Mouse (Mus musculus) small intestine, adult 2 months (tissue): ENCODE measurements around the gene Zfp282. TPM values are rescaled to one million over a fixed set of nuclear protein-coding genes. Genes with fewer than 3 reads are reported as not detected.
"Not testable (repeated sequence)": the region's sequence is repeated elsewhere in the genome, so short reads cannot be mapped to it uniquely, and the experiment has no call there.

Source experiments
- H3K27ac ChIP-seq: fragments of 200-500 bp; 2 replicates; pipeline ENCODE4 v1.5.1; 2012; ENCODE audit warnings: low read depth, low read length, control low read depth, inconsistent platforms; ENCODE audit not compliant: insufficient read depth
- H3K27me3 ChIP-seq: fragments of 200-500 bp; 2 replicates; pipeline ENCODE4 v1.6.1; 2012; ENCODE audit warnings: mild to moderate bottlenecking, moderate library complexity, low read length, inconsistent platforms; ENCODE audit not compliant: control insufficient read depth, insufficient read depth
- H3K36me3 ChIP-seq: fragments of 200-500 bp; 2 replicates; pipeline ENCODE4 v1.6.1; 2012; ENCODE audit warnings: mild to moderate bottlenecking, low read length, control low read depth, inconsistent platforms; ENCODE audit not compliant: control insufficient read depth, insufficient read depth
- H3K4me1 ChIP-seq: fragments of 200-500 bp; 2 replicates; pipeline ENCODE4 v1.6.1; 2012; ENCODE audit warnings: low read length, inconsistent platforms, mixed read lengths; ENCODE audit not compliant: control insufficient read depth, insufficient read depth, insufficient read length
- H3K4me3 ChIP-seq: fragments of 200-500 bp; 2 replicates; pipeline ENCODE4 v1.5.1; 2012; ENCODE audit warnings: low read depth, mild to moderate bottlenecking, control low read depth, inconsistent platforms, low read length, moderate library complexity
- CTCF ChIP-seq: fragments of 200-500 bp; IDR thresholded peaks from 2 replicates; pipeline ENCODE4 v1.5.1; 2012; ENCODE audit warnings: low read depth, mild to moderate bottlenecking, control low read depth, inconsistent platforms, low read length, moderate library complexity, mixed read lengths; ENCODE audit not compliant: insufficient replicate concordance, insufficient read length; ENCODE audit errors: extremely low read depth
- POLR2A ChIP-seq: fragments of 200-500 bp; IDR thresholded peaks from 2 replicates; pipeline ENCODE4 v1.6.1; 2012; ENCODE audit warnings: low read depth, mild to moderate bottlenecking, control low read depth, inconsistent platforms, low read length, moderate library complexity
- whole genome bisulfite sequencing: fragments of 180-500 bp; shearing (Covaris S2); methylation state at CpG from one replicate; pipeline ENCODE4 v1.1.7; 2018; 5-methylcytosine and 5-hydroxymethylcytosine counted together
- polyA plus RNA-seq: library from polyadenylated mRNA; depleted of rRNA; stranded (reverse); fragments of >200 nt; gene quantifications from 2 replicates; pipeline ENCODE4 v1.2.3, GENCODE M21; 2012

The Zfp282 gene
- polyA plus RNA-seq, 1 experiment, result 5.9 TPM

DNA sequence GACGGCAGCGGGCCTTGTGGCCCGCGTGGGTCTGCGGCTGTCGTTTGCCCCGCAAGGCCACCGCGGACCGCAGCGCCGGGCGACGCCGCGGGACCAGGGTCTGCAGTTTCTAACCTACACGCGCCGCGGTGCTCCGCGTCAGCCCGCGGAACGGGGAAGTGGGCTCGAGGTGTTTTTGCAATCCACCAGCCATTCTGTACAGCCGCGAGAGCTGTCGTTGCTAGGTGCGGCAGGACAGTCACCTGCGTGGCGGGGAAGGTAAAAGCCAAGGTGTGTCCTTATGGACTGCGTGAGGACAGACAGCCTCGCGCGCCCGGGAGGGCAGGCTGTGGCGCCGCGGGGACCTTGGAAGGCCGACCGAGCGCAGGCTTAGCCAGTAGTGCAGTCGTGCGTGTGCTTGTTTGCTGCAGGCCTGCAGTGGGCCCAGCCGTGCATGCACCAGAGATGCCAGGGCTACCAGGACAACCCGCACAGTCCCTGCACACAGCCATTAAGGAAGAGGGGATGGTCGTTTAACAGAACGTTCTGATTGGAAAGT lies 41.0 kb upstream of the Zfp282 start:
- Histone ChIP-seq H3K27me3 (no peaks in the 10 kb centered on the region), H3K27ac (peak overlapping the region; percentile 92), H3K4me3 (peak overlapping the region; percentile 96), H3K4me1 (peaks cover 5% of the 10 kb centered on the region; the same call in 1 of the 2 replicates), H3K36me3 (peaks cover 8% of the 10 kb centered on the region)
- WGBS, result under 1% methylated on average over 49 of the region's 49 CpGs
- no peak for TF ChIP-seq POLR2A
- no peak for TF ChIP-seq CTCF

DNA sequence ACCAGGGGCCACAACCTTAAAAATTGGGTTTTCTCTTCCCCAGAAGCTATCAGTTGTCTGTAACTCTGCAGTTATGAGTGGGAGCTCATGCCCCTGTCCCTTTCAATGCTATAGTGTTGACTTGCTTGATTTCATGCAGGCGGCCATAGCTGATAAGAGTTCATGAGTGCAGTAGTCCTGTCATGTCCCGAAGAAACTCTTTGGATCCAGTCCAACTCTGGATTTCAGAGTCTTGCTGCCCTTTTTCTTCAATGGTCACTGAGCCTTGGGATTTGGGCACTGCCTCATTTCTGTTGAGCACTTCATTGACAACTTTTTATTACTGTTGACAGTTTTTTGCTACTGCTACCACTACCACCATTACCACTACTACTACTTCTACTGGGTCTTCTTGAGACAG lies 39.4 kb upstream of the Zfp282 start:
- TF ChIP-seq CTCF, result no peak
- no peak for TF ChIP-seq POLR2A
- H3K4me3 ChIP-seq, result no peak overlapping the region
- WGBS, result 25% methylated on average over 2 of the region's 2 CpGs
- H3K4me1 ChIP-seq, result peaks cover 5% of the 10 kb centered on the region; the same call in 1 of the 2 replicates
- no peak overlapping the region for H3K27ac ChIP-seq
- no peaks in the 10 kb centered on the region for H3K27me3 ChIP-seq
- peaks cover 10% of the 10 kb centered on the region for H3K36me3 ChIP-seq

DNA sequence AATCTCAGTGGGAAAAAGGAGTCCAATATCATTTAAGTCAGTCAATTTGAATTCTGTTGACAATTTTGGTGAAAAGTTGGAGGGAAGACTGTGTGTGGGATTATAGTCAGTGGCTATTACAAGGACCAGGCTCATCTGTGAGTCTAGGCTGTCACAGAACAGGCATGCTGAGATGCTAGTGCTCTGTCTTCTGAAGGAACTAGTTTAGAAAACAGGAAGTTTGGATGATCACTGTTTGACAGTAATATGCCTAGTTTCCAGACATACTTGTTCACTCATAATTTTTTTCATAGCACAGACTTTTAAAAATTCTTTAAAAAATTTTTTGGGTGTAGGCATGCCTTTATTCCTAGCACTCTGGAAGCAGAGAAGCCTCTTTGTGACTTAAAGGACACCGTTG lies 35.9 kb upstream of the Zfp282 start:
- peaks cover 5% of the 10 kb centered on the region; the same call in 1 of the 2 replicates for H3K4me1 ChIP-seq
- no peak overlapping the region for H3K27ac ChIP-seq
- H3K4me3 ChIP-seq, result no peak overlapping the region
- peaks cover 10% of the 10 kb centered on the region for H3K36me3 ChIP-seq
- no peaks in the 10 kb centered on the region for H3K27me3 ChIP-seq
- TF ChIP-seq POLR2A (no peak), CTCF (no peak)
- WGBS, result 100% methylated on average over 1 of the region's 1 CpGs

- WGBS, result 92% methylated on average over 2 of the region's 2 CpGs
- no peak overlapping the region for H3K4me3 ChIP-seq
- H3K36me3 ChIP-seq, result peaks cover 11% of the 10 kb centered on the region
- H3K27me3 ChIP-seq, result no peaks in the 10 kb centered on the region
- TF ChIP-seq CTCF, result no peak
- no peak for TF ChIP-seq POLR2A
- peaks cover 3% of the 10 kb centered on the region; the same call in 1 of the 2 replicates for H3K4me1 ChIP-seq
- H3K27ac ChIP-seq, result no peak overlapping the region
Observed at GRCm38 (mm10) chr6:47841831-47842230, 35.2 kb upstream of the Zfp282 start.

GRCm38 (mm10) chr6:47842337-47842736 lies 34.7 kb upstream of the Zfp282 start:
- H3K4me1 ChIP-seq, result peaks cover 3% of the 10 kb centered on the region; the same call in 1 of the 2 replicates
- no peak overlapping the region for H3K27ac ChIP-seq
- peaks cover 11% of the 10 kb centered on the region for H3K36me3 ChIP-seq
- 88% methylated on average over 1 of the region's 1 CpGs for WGBS
- H3K27me3 ChIP-seq, result no peaks in the 10 kb centered on the region
- TF ChIP-seq CTCF (no peak), POLR2A (no peak)
- H3K4me3 ChIP-seq, result no peak overlapping the region

DNA sequence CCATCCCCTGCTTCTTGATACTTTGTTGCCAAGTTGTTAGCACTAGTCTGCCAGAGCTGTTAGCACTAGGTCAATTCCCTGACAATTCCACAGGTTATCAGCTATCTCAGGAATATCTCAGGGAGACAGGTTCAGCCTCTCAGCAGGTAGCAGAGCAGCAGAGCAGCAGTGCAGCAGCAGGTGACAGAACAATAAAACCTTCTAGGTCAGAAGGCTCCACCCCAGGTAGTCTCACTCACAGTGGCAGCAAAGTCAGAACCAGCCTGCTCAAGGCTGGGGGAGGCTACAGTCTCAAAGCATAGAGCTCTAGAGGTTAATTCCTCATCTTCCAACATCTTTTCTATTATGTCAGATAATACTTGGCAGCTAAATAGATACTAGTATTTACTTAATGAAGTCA lies 31.2 kb upstream of the Zfp282 start:
- Histone ChIP-seq H3K27me3 (no peaks in the 10 kb centered on the region), H3K4me1 (no peaks in the 10 kb centered on the region), H3K36me3 (peaks cover 6% of the 10 kb centered on the region), H3K27ac (no peak overlapping the region), H3K4me3 (no peak overlapping the region)
- no peak for TF ChIP-seq CTCF
- TF ChIP-seq POLR2A, result no peak

GRCm38 (mm10) chr6:47857241-47857640 lies 19.8 kb upstream of the Zfp282 start:
- TF ChIP-seq CTCF, result no peak
- TF ChIP-seq POLR2A, result no peak
- Histone ChIP-seq H3K27me3 (no peaks in the 10 kb centered on the region), H3K4me1 (no peaks in the 10 kb centered on the region), H3K36me3 (peaks cover 23% of the 10 kb centered on the region), H3K4me3 (no peak overlapping the region), H3K27ac (no peak overlapping the region)
- WGBS, result 95% methylated on average over 6 of the region's 6 CpGs

GRCm38 (mm10) chr6:47857729-47858128 lies 19.3 kb upstream of the Zfp282 start:
- WGBS, result 84% methylated on average over 3 of the region's 3 CpGs
- H3K36me3 ChIP-seq, result peaks cover 23% of the 10 kb centered on the region
- not testable (repeated sequence) for H3K4me1 ChIP-seq, H3K27me3 ChIP-seq, H3K4me3 ChIP-seq, H3K27ac ChIP-seq
